In genomic region chr8:87984032-87984431, GRCm38 (mm10) we compare ENCODE assay signal across 22 mouse cellular contexts. TPM values are rescaled to one million over a fixed set of nuclear protein-coding genes. Genes with fewer than 3 reads are reported as not detected.
A peak's percentile ranks its signal among the peaks of the same experiment; 100 is the strongest.
DNase-seq lines count a peak whose midpoint lies in the region; ATAC-seq and TF ChIP-seq lines count a peak whose summit lies in the region.
"Had no signal": no experiment of that assay in that cellular context is flagged by ENCODE, and none has a peak within 500 bp of the region (broad histone marks: within the 10 kb centered on the region; RNA-seq: fewer than 3 reads in every experiment).

No protein-coding gene starts in this region.

- peak overlapping the region; percentile 29 for H3K4me2 ChIP-seq in heart, embryonic 11.5 days
- peak overlapping the region; percentile 20; the same call in 1 of the 2 replicates for H3K4me2 ChIP-seq in heart, embryonic 15.5 days
- no peak overlapping the region for H3K4me2 ChIP-seq in midbrain, embryonic 14.5 days (ENCODE audit: low read length)
- H3K4me2 ChIP-seq in intestine, embryonic 15.5 days (replicated peaks): no peak overlapping the region
- H3K4me2 ChIP-seq: embryonic facial prominence, embryonic 12.5 days; hindbrain, embryonic 15.5 days had no signal

- no peak overlapping the region for H3K4me3 ChIP-seq in heart, embryonic 11.5 days (ENCODE audit: low read depth, low read length)
- H3K4me3 ChIP-seq in heart, embryonic 15.5 days: no peak overlapping the region
- no peak overlapping the region for H3K4me3 ChIP-seq in midbrain, embryonic 14.5 days (replicated peaks; ENCODE audit: low read depth, low read length)
- H3K4me3 ChIP-seq in midbrain, embryonic 10.5 days: no peak overlapping the region
- no peak overlapping the region for H3K4me3 ChIP-seq in left cerebral cortex, adult 2 months
- no peak overlapping the region for H3K4me3 ChIP-seq in intestine, embryonic 15.5 days (replicated peaks)
- H3K4me3 ChIP-seq: embryonic facial prominence, embryonic 12.5 days; hindbrain, embryonic 10.5 days; hindbrain, embryonic 15.5 days had no signal

- no peaks in the 10 kb centered on the region for H3K9me3 ChIP-seq in heart, embryonic 11.5 days (replicated peaks; ENCODE audit: control insufficient read depth, low read length)
- no peaks in the 10 kb centered on the region for H3K9me3 ChIP-seq in heart, embryonic 15.5 days (replicated peaks)
- H3K9me3 ChIP-seq in midbrain, embryonic 14.5 days (ENCODE audit: control insufficient read depth, low read length): no peaks in the 10 kb centered on the region
- no peaks in the 10 kb centered on the region for H3K9me3 ChIP-seq in midbrain, embryonic 10.5 days (replicated peaks)
- no peaks in the 10 kb centered on the region for H3K9me3 ChIP-seq in intestine, embryonic 15.5 days
- H3K9me3 ChIP-seq: embryonic facial prominence, embryonic 12.5 days; hindbrain, embryonic 10.5 days; hindbrain, embryonic 15.5 days had no signal

- intact Hi-C loops in heart, postnatal 10 days (cut with DNase I): no loop called here
- intact Hi-C loops in heart, postnatal 36 days (cut with DNase I): no loop called here
- intact Hi-C loops in left cerebral cortex, adult 2 months (cut with DNase I): no loop called here

- no peak for ATAC-seq in heart, embryonic 11.5 days (replicated peaks; ENCODE audit: insufficient number of reproducible peaks, low FRiP score, low TSS enrichment)
- ATAC-seq in heart, embryonic 15.5 days (replicated peaks; ENCODE audit: insufficient number of reproducible peaks, insufficient read depth, low FRiP score, low read depth): no peak
- no peak for ATAC-seq in midbrain, embryonic 14.5 days (ENCODE audit: low FRiP score, low TSS enrichment)
- no peak for ATAC-seq in intestine, embryonic 15.5 days
- ATAC-seq: activated CD4-positive, CD25-positive, alpha-beta regulatory T cell, adult 4 months; forebrain, embryonic 16.5 days; inflammation-experienced regulatory T-cells, adult 6 months had no signal

- H3K36me3 ChIP-seq in heart, embryonic 11.5 days (ENCODE audit: control insufficient read depth, insufficient read depth, low read length): no peaks in the 10 kb centered on the region
- H3K36me3 ChIP-seq in heart, embryonic 15.5 days: no peaks in the 10 kb centered on the region
- no peaks in the 10 kb centered on the region for H3K36me3 ChIP-seq in midbrain, embryonic 14.5 days (ENCODE audit: control insufficient read depth, insufficient read depth, low read length)
- H3K36me3 ChIP-seq in midbrain, embryonic 10.5 days: no peaks in the 10 kb centered on the region
- no peaks in the 10 kb centered on the region for H3K36me3 ChIP-seq in intestine, embryonic 15.5 days
- H3K36me3 ChIP-seq: embryonic facial prominence, embryonic 12.5 days; hindbrain, embryonic 10.5 days; hindbrain, embryonic 15.5 days had no signal

- 21% methylated on average over 8 of the region's 8 CpGs for WGBS in heart, embryonic 11.5 days (ENCODE audit: insufficient replicate concordance)
- WGBS in heart, embryonic 15.5 days: 25% methylated on average over 8 of the region's 8 CpGs
- 45% methylated on average over 8 of the region's 8 CpGs for WGBS in midbrain, embryonic 14.5 days
- 53% methylated on average over 8 of the region's 8 CpGs for WGBS in midbrain, embryonic 10.5 days
- 40% methylated on average over 8 of the region's 8 CpGs for WGBS in intestine, embryonic 15.5 days

- peaks cover 6% of the 10 kb centered on the region for H3K4me1 ChIP-seq in heart, embryonic 11.5 days (ENCODE audit: control insufficient read depth, insufficient read depth, low read length)
- H3K4me1 ChIP-seq in heart, embryonic 15.5 days (replicated peaks): peaks cover 9% of the 10 kb centered on the region; the same call in 1 of the 2 replicates
- 0 out of 2 replicates have a peak, but pooled peaks cover 3% of the 10 kb centered on the region for H3K4me1 ChIP-seq in midbrain, embryonic 14.5 days (ENCODE audit: control insufficient read depth, insufficient read depth, low read length)
- peaks cover 10% of the 10 kb centered on the region for H3K4me1 ChIP-seq in midbrain, embryonic 10.5 days
- no peaks in the 10 kb centered on the region for H3K4me1 ChIP-seq in intestine, embryonic 15.5 days (replicated peaks)
- H3K4me1 ChIP-seq: hindbrain, embryonic 15.5 days had no signal

- H3K27ac ChIP-seq in heart, embryonic 11.5 days (ENCODE audit: low read depth, low read length): no peak overlapping the region
- no peak overlapping the region for H3K27ac ChIP-seq in heart, embryonic 15.5 days
- H3K27ac ChIP-seq in midbrain, embryonic 14.5 days (replicated peaks; ENCODE audit: low read depth, low read length): no peak overlapping the region
- H3K27ac ChIP-seq in midbrain, embryonic 10.5 days (replicated peaks): no peak overlapping the region
- no peak overlapping the region for H3K27ac ChIP-seq in left cerebral cortex, adult 2 months
- H3K27ac ChIP-seq in intestine, embryonic 15.5 days: no peak overlapping the region
- H3K27ac ChIP-seq: embryonic facial prominence, embryonic 12.5 days; hindbrain, embryonic 10.5 days; hindbrain, embryonic 15.5 days had no signal

- no peak for DNase-seq in heart, postnatal 10 days
- DNase-seq in heart, postnatal 36 days: no peak
- DNase-seq in midbrain, embryonic 14.5 days: peak; percentile 26
- DNase-seq in midbrain, embryonic 10.5 days (ENCODE audit: low spot score): no peak
- no peak for DNase-seq in left cerebral cortex, adult 2 months (ENCODE audit: extremely low spot score in 1 of 2, low spot score in 2 of 2)
- DNase-seq: adrenal gland, postnatal 14 days; cerebellum, adult 11-12 months; cerebellum, adult 9-10 months; cerebellum, postnatal 25 days; gastrocnemius, postnatal 10 days; kidney, adult 11 months; kidney, adult 9 months had no signal

- no peak for TF ChIP-seq CTCF in left cerebral cortex, adult 2 months (IDR thresholded peaks at IDR 0.05)

- H3K9ac ChIP-seq in heart, embryonic 11.5 days (ENCODE audit: low read depth, low read length): peak overlapping the region; percentile 34; the same call in 1 of the 2 replicates
- H3K9ac ChIP-seq in heart, embryonic 15.5 days: no peak overlapping the region
- H3K9ac ChIP-seq in midbrain, embryonic 14.5 days (replicated peaks; ENCODE audit: low read length): no peak overlapping the region
- no peak overlapping the region for H3K9ac ChIP-seq in intestine, embryonic 15.5 days
- H3K9ac ChIP-seq: embryonic facial prominence, embryonic 12.5 days; hindbrain, embryonic 15.5 days had no signal

- H3K27me3 ChIP-seq in heart, embryonic 11.5 days (ENCODE audit: control insufficient read depth, insufficient read depth, low read length): no peaks in the 10 kb centered on the region
- no peaks in the 10 kb centered on the region for H3K27me3 ChIP-seq in heart, embryonic 15.5 days
- H3K27me3 ChIP-seq in midbrain, embryonic 14.5 days (ENCODE audit: control insufficient read depth, insufficient read depth, low read length): no peaks in the 10 kb centered on the region
- no peaks in the 10 kb centered on the region for H3K27me3 ChIP-seq in midbrain, embryonic 10.5 days (ENCODE audit: low read depth, poor library complexity, severe bottlenecking)
- no peaks in the 10 kb centered on the region for H3K27me3 ChIP-seq in intestine, embryonic 15.5 days (replicated peaks)
- H3K27me3 ChIP-seq: embryonic facial prominence, embryonic 12.5 days; hindbrain, embryonic 15.5 days had no signal

RNA-seq across cellular contexts. Expression of gene Zfp423, which starts 24.6 kb away (rescaled TPM):
- polyA plus RNA-seq in heart, embryonic 11.5 days (2014; fragmentation: Nextera tagmentation; extraction: Ambion mirVana): 8.2 and 8.9 TPM in 2 replicates
- 10 to 100 TPM in 1 of 2 experiments, 1 to 10 TPM in 1; 9.1 to 14.5 TPM for total RNA-seq in heart, postnatal 10 days (2021)
- polyA plus RNA-seq in heart, embryonic 15.5 days (2015; fragmentation: Nextera tagmentation; extraction: Ambion mirVana): 3.6 and 6.6 TPM in 2 replicates
- total RNA-seq in heart, postnatal 36 days (2021): 1 to 10 TPM; 3.8 to 5.1 TPM
- 44.0 and 63.0 TPM in 2 replicates for polyA plus RNA-seq in midbrain, embryonic 14.5 days (2014; fragmentation: Nextera tagmentation; extraction: Ambion mirVana)
- polyA plus RNA-seq in midbrain, embryonic 10.5 days (2016; fragmentation: Nextera tagmentation; extraction: Ambion mirVana): 24.8 and 29.7 TPM in 2 replicates
- 10 to 100 TPM; 25.4 to 32.6 TPM for total RNA-seq in left cerebral cortex, adult 2 months (2021)
- 5.0 and 5.5 TPM in 2 replicates for polyA plus RNA-seq in intestine, embryonic 15.5 days (2015; fragmentation: Nextera tagmentation; extraction: Ambion mirVana)
- total RNA-seq: MEL had no signal
- polyA plus RNA-seq: activated CD4-positive, CD25-positive, alpha-beta regulatory T cell, adult 4 months had no signal

Comparison
In these comparisons a context has a peak if more than half of its experiments do, and no peak if none do; other contexts are left out.
1. H3K4me2 ChIP-seq: peak in heart, embryonic 11.5 days (single experiment) and heart, embryonic 15.5 days (single experiment); none in midbrain, embryonic 14.5 days (single experiment) and intestine, embryonic 15.5 days (single experiment).